Comparison of ENCODE assay signal across 19 mouse cellular contexts in genomic region chr15:80165396-80165795, GRCm38 (mm10). TPM values are rescaled to one million over a fixed set of nuclear protein-coding genes. Genes with fewer than 3 reads are reported as not detected.
DNase-seq lines count a peak whose midpoint lies in the region; ATAC-seq and TF ChIP-seq lines count a peak whose summit lies in the region.
"Had no signal": no experiment of that assay in that cellular context is flagged by ENCODE, and none has a peak within 500 bp of the region (broad histone marks: within the 10 kb centered on the region; RNA-seq: fewer than 3 reads in every experiment).

No protein-coding gene starts in this region.

- no peak overlapping the region for H3K27ac ChIP-seq in heart, postnatal 0 days (ENCODE audit: low read depth)
- no peak overlapping the region for H3K27ac ChIP-seq in heart, embryonic 12.5 days (ENCODE audit: poor library complexity, severe bottlenecking)
- H3K27ac ChIP-seq: heart, embryonic 15.5 days; limb, embryonic 15.5 days had no signal

- 0 out of 2 replicates have a peak, but pooled peaks have one; percentile 22 for ATAC-seq in heart, postnatal 0 days (ENCODE audit: insufficient read depth, low read depth)
- ATAC-seq in heart, embryonic 12.5 days (ENCODE audit: insufficient number of reproducible peaks, low FRiP score): no peak
- ATAC-seq: forebrain, embryonic 14.5 days; hindbrain, embryonic 16.5 days; intestine, embryonic 16.5 days; midbrain, embryonic 16.5 days had no signal

- TF ChIP-seq POLR2A in brain, embryonic 14.5 days (IDR thresholded peaks at IDR 0.05; ENCODE audit: borderline replicate concordance, extremely low read depth, insufficient read depth, insufficient read length, poor library complexity, severe bottlenecking): no peak

- no peak for DNase-seq in heart, postnatal 0 days (ENCODE audit: low spot score)
- DNase-seq in brain, embryonic 14.5 days (ENCODE audit: low read depth): peak; percentile 21
- peak; percentile 89 for DNase-seq in cerebellum, adult 11-12 months
- DNase-seq in cerebellum, postnatal 14 days: peak; percentile 84 to 85
- DNase-seq in liver: no peak
- no peak for DNase-seq in thymus, adult 18-20 months
- DNase-seq: lung, postnatal 14 days; right cerebral cortex, postnatal 4 days; thymus, postnatal 14 days had no signal

- no peaks in the 10 kb centered on the region for H3K27me3 ChIP-seq in heart, postnatal 0 days (ENCODE audit: control insufficient read depth, insufficient read depth, low read length)
- 0 out of 2 replicates have a peak, but pooled peaks cover 7% of the 10 kb centered on the region for H3K27me3 ChIP-seq in heart, embryonic 12.5 days (replicated peaks)
- H3K27me3 ChIP-seq: limb, embryonic 15.5 days had no signal

- H3K4me2 ChIP-seq in heart, postnatal 0 days (ENCODE audit: low read depth, low read length): no peak overlapping the region
- no peak overlapping the region for H3K4me2 ChIP-seq in heart, embryonic 12.5 days
- H3K4me2 ChIP-seq: heart, embryonic 15.5 days; limb, embryonic 15.5 days had no signal

- WGBS in heart, postnatal 0 days: 48% methylated on average over 5 of the region's 5 CpGs
- 54% methylated on average over 5 of the region's 5 CpGs for WGBS in heart, embryonic 12.5 days

- no peaks in the 10 kb centered on the region for H3K4me1 ChIP-seq in heart, postnatal 0 days (ENCODE audit: control insufficient read depth, insufficient read depth)
- no peaks in the 10 kb centered on the region for H3K4me1 ChIP-seq in heart, embryonic 12.5 days (replicated peaks)
- H3K4me1 ChIP-seq: limb, embryonic 15.5 days had no signal

- no peak overlapping the region for H3K4me3 ChIP-seq in heart, postnatal 0 days (ENCODE audit: low read depth, low read length)
- H3K4me3 ChIP-seq in heart, embryonic 12.5 days: no peak overlapping the region
- H3K4me3 ChIP-seq: erythroblast, embryonic 14.5 days; heart, embryonic 15.5 days; limb, embryonic 15.5 days had no signal

- H3K36me3 ChIP-seq in heart, postnatal 0 days (replicated peaks; ENCODE audit: control insufficient read depth, insufficient read depth, low read length): peaks cover 19% of the 10 kb centered on the region
- H3K36me3 ChIP-seq in heart, embryonic 12.5 days: peaks cover 31% of the 10 kb centered on the region

- no peak for TF ChIP-seq EP300 in heart, postnatal 0 days (IDR thresholded peaks at IDR 0.05; ENCODE audit: low read depth)

- H3K9me3 ChIP-seq in heart, postnatal 0 days (replicated peaks; ENCODE audit: control insufficient read depth, low read length): no peaks in the 10 kb centered on the region
- no peaks in the 10 kb centered on the region for H3K9me3 ChIP-seq in heart, embryonic 12.5 days (replicated peaks)
- H3K9me3 ChIP-seq: heart, embryonic 15.5 days; limb, embryonic 15.5 days had no signal

- H3K9ac ChIP-seq in heart, postnatal 0 days (replicated peaks; ENCODE audit: low read depth, low read length): no peak overlapping the region
- H3K9ac ChIP-seq in heart, embryonic 12.5 days: no peak overlapping the region
- H3K9ac ChIP-seq: heart, embryonic 15.5 days; limb, embryonic 15.5 days had no signal

- no peak for TF ChIP-seq CTCF in heart, postnatal 0 days (IDR thresholded peaks at IDR 0.05; ENCODE audit: low read depth)
- TF ChIP-seq CTCF in brain, embryonic 14.5 days (IDR thresholded peaks at IDR 0.05; ENCODE audit: borderline replicate concordance, extremely low read depth, insufficient read depth, insufficient read length): no peak

RNA-seq across cellular contexts. Expression of gene Mgat3, which starts 8.1 kb away (rescaled TPM):
- 0.89 and 1.9 TPM in 2 replicates for total RNA-seq in heart, postnatal 0 days (2014; rRNA removed; ENCODE audit: low replicate concordance)
- 0.23 and 0.47 TPM in 2 replicates for polyA plus RNA-seq in heart, postnatal 0 days (2015; fragmentation: Nextera tagmentation; extraction: Ambion mirVana)
- 1.4 TPM in 2 replicates for polyA plus RNA-seq in heart, embryonic 12.5 days (2016; fragmentation: Nextera tagmentation; extraction: Ambion mirVana)
- 47.2 and 64.7 TPM in 2 replicates for polyA plus RNA-seq in brain, embryonic 14.5 days (2012; rRNA removed)
- total RNA-seq: hematopoietic stem cell, adult 5-6 weeks; megakaryocyte, adult 5-6 weeks had no signal
- polyA plus RNA-seq: erythroblast, embryonic 14.5 days had no signal

RNA-seq across cellular contexts. Expression of gene Tab1, which starts 32.5 kb away (rescaled TPM):
- total RNA-seq in heart, postnatal 0 days (2014; rRNA removed; ENCODE audit: low replicate concordance): 37.3 and 41.2 TPM in 2 replicates
- 25.0 and 29.1 TPM in 2 replicates for polyA plus RNA-seq in heart, postnatal 0 days (2015; fragmentation: Nextera tagmentation; extraction: Ambion mirVana)
- polyA plus RNA-seq in heart, embryonic 12.5 days (2016; fragmentation: Nextera tagmentation; extraction: Ambion mirVana): 30.5 TPM in 2 replicates
- polyA plus RNA-seq in brain, embryonic 14.5 days (2012; rRNA removed): 49.3 and 55.3 TPM in 2 replicates

Comparison
In these comparisons a context has a peak if more than half of its experiments do, and no peak if none do; other contexts are left out.
1. DNase-seq: peak in brain, embryonic 14.5 days (single experiment), cerebellum, adult 11-12 months (single experiment) and cerebellum, postnatal 14 days (2 of 2); none in heart, postnatal 0 days (single experiment), liver (single experiment) and thymus, adult 18-20 months (0 of 2).
2. RNA of gene Mgat3, which starts 8.1 kb away (polyA plus RNA-seq): 47.2 to 64.7 TPM in brain, embryonic 14.5 days; 1.4 TPM in heart, embryonic 12.5 days and 0.23 to 0.47 TPM in heart, postnatal 0 days; every median in the first group is over 10 times any median in the second.